Mouse (Mus musculus) kidney, postnatal 10 days (tissue): ENCODE results near the gene Dnlz.
"Not testable (repeated sequence)": the region's sequence is repeated elsewhere in the genome, so short reads cannot be mapped to it uniquely, and the experiment has no call there.

ENCODE experiments used
- DNase-seq: peaks from one replicate; pipeline ENCODE4 v3.0.0; 2021; ENCODE audit warnings: mixed read lengths

The Dnlz gene

DNA sequence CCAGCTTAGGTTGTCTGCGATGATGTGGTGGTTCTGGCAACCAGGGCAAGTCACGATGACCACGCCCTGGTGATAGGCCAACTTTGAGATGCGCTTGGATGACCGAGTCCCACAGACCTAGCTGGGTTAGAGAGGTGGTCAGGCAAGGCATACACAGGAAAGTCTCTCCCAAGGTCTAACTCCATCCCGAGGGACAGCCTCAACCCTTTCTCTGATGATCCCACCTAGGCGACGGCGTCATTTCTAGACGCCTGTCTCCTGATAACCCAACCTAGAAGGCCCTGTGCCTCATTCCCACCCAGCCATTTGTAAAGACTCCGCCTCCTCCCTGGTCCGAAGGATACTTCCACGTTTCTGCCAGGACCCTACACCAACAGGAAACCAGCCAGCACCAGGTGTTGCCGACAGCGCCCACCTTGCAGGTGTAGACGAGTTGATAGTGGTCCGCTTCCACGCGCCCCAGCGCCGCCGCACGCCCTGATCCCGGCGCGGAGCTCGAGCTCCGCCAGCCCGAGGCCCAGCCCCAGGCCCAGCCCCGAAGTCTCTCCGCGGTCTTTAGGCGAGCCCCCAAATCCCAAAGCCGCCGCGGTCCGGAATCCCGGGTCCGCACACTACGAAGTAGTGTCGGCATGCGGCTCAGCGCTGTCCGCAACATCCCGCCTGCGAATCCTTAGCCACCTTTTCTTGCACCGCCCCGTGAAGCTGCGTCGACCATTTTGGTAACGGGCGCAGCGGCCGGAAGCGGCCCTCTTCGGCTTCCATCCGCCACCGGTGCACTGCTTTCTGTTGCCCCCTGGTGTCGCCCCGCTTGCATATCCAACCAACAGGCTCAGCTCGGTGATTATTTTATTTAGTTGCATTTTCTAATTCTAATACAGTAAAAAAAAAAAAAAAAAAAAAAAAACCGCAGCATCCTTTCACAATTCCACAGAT lies at the start of gene Dnlz:
TSS of gene Dnlz (minus strand) at position 753 of the 933 bp plus-strand sequence.
- peak; percentile 97 for DNase-seq

- no peak for DNase-seq
Observed at GRCm38 (mm10) chr2:26401023-26401422, 49.1 kb upstream of the Dnlz start.

GRCm38 (mm10) chr2:26400296-26400695 lies 48.4 kb upstream of the Dnlz start:
- DNase-seq, result no peak

DNA sequence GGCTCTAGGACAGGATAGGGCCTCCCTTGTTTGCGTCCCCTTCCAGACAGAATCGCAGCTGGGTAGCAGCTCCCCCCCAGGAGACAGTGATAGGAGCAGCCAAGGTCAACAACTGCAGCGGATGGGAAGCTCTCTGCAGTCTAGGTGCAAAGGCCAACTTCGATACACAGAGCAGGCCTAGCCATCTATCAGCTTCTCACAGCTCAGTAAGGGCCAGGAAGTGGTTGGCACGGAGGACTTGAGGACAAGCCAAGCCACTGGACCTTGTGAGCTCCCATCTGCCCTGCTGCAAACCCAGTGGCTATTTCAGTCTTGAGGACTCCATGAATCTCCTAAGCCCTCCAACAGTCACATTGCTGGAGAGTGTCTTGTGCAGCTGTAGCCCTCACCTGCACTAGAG lies 47.7 kb upstream of the Dnlz start:
- DNase-seq, result no peak

DNA sequence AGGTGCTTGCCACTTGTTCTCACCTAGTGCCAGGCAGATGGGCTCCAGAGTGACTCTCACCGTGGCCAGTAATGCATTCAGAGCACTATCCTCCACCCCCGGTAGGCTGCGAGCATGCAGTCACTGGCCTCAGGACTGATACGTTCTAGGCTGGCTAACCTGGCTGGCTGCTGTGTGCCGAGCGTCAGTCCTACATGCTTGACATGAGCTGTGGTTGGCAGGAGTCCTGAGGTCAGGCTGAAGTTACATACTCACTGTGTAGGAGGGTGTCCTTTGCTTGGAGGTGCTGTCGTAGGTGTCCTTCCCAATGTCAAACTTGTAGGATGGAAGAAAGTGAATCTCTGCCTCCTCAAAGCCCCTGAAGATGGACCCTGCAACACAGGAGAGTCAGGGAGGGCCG lies 47.1 kb upstream of the Dnlz start:
- DNase-seq, result no peak

- DNase-seq, result no peak
Observed at GRCm38 (mm10) chr2:26391617-26392016, 39.7 kb upstream of the Dnlz start.

DNA sequence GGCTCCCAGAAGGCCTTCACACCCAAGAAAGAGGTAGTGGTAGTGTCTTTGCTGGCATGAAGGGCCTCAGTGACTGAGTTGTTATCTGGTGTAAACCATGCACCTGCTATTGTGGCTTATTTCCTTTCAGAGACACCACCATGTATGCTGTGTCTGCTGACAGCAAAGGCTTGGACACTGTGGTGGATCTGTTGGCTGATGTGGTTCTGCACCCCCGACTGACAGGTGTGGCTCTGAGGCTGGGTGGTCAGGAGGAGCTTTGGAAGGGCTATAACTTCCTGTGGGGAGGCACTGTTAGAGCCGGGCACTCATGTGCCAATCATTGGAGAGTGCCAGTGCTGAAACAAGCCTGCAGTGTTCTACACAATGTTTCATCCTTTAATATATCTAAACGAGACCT lies 39.0 kb upstream of the Dnlz start:
- DNase-seq, result no peak

- DNase-seq, result peak; percentile 94
Observed at GRCm38 (mm10) chr2:26389154-26389690, 37.3 kb upstream of the Dnlz start, which contains the start of the genes Entr1 and Pmpca. Gene Entr1 (minus strand): TSS chr2:26389316. Gene Pmpca (plus strand): TSS chr2:26389339.

DNA sequence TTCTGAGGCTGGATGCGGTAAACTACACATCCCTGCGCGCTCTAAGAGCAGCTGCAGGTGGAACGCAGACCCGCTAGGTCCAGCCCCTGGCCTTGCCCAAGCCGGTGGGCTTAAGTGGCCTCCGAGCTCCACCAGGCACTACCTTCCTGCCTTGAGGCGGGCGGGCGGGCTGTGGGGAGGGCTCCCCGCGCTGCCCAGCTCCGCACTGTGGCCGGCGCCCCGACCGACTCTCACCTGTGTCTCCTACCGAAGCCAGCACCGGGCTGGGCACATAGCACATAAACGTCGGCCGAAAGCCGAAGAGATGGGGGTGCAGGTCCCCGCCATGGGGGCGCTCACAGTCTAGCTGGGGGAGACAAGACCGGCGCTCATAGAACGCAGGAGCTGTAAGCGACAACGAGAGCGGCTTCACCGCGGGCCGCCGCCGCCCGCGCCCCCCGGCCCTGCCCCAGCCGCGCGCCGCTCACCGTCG lies 36.8 kb upstream of the Dnlz start:
- peak; percentile 50 for DNase-seq

- DNase-seq, result no peak
Observed at GRCm38 (mm10) chr2:26387713-26388112, 35.8 kb upstream of the Dnlz start.

DNA sequence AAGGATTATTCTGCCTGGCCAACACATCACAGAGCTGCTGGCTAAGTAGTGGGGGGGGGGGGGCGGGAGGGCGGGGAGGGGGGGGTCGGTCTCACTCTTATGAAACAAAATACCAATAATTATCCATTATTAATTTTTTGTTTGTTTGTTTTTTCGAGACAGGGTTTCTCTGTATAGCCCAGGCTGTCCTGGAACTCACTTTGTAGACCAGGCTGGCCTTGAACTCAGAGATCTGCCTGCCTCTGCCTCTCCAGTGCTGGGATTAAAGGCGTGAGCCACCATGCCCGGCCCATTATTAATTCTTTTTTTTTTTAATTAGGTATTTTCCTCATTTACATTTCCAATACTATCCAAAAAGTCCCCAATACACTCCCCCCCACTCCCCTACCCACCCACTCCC lies 29.0 kb upstream of the Dnlz start:
- DNase-seq, result not testable (repeated sequence)

DNA sequence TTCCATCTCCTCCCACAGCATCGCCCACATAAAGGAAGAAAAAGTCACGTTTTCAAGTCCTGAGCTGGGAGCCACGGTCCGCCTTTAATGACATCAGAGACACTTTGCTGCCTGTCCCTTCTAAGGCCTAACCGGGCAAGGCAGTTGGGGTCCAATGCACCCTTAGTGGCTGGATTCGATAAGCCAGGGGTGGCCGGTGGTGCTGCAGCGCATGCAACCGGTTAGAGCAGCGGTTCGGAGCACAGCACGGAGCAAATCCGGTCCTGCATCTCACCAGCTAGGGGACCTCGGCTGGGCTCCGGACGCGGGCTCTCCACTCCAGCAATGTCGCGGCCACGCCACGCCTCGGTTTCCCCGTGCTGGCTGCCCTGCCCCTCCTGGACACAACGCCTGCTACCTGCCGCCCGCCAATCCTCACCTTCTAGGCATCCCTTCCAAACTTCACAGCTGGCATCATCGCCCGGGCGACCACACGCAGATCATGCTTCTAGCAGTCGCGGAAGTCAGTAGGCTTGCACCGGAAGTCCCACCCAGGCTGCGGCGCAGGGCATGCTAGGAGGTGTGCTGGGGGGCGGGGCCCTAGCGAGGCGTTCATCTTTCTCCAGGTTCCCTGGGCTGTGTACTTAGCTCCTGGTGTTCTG lies 28.3 kb upstream of the Dnlz start, which contains the start of gene Snapc4:
TSS of gene Snapc4 (minus strand) at position 523 of the 641 bp plus-strand sequence.
- peak; percentile 91 for DNase-seq

- DNase-seq, result no peak
Observed at GRCm38 (mm10) chr2:26372396-26372795, 20.5 kb upstream of the Dnlz start.

DNA sequence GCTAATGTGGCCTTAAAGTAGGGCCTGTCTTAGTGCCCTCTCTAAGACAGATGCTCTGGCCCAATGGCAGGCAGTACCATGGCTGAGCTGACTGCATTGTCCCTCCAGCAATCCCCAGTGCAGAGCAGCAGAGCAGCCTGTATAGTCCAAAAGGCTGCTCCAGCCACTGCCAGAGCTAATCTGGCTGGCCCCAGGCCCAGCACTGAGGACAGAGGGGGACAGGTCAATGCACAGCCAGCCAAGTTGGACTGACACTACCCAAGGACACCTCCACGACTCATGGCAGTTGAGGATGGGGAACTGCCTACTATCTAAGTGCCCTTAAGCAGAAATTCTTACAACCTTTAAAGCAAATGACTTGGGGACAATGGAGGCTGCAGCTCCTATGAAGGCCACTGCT lies 16.7 kb upstream of the Dnlz start:
- DNase-seq, result no peak

- DNase-seq, result no peak
Observed at GRCm38 (mm10) chr2:26367911-26368310, 16.0 kb upstream of the Dnlz start.

- DNase-seq, result peak; percentile 87
Observed at GRCm38 (mm10) chr2:26364738-26365465, 13.0 kb upstream of the Dnlz start.

DNA sequence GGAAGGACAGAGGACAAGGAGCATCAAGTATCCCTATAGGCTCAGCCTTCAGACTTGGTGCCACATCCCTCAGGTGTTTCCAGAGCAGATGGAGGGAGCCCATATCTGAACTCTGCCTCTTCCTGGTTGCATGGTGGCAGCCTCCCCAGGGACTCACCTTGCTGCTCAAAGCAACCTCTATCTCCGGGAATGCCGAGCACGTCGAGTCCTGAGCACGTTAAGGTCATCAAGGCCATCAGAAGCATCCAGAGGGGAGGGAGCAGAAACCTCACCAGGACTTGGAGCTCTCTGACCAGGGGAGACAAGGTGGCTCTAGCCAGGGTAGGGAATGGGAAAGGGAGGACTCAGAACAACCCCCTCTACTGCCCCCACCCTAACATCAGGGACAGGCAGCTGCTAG lies 11.6 kb upstream of the Dnlz start:
- DNase-seq, result peak; percentile 6

DNA sequence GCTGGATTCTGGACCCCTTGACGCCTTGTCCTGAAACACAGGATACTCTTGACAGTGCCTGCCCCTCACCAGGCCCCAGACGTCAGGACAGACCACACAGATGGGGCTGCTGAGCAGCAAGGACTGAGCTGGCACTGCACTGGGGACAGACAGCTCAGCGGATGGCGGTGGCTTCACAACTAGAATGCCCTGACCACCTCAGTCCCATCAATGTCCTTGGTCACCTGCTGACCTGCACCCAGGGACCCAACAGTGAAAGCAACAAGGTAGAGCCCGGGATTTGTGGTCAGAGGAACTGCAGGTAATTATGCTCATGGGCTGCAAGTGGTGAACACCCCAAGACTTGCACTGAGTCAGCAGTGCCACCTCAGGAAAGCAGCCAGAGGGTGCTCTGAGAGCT lies 11.1 kb upstream of the Dnlz start:
- DNase-seq, result peak; percentile 4

GRCm38 (mm10) chr2:26360772-26361171 lies 8.9 kb upstream of the Dnlz start, which contains the start of gene Card9:
Gene Card9 (minus strand): TSS chr2:26360918.
- peak; percentile 10 for DNase-seq

DNA sequence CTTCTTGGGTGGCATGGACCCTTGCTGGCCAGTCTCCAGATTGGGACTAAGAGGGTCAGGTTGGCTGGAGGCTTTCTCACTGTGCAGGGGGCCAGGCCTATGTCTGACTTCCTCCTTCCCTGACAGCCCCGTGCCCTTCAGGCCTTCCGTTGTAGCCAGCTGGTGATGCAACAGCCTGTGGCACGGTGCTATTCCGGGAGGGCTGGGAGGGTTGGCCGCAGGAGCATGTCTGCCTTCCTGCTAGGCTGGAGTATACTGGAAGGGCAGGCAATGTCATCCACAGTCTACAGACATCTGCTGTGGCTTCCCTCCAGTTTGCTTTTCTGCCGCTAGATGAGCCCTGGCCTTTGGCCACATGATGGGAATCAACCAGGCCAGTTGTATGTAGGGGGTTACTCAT lies 8.1 kb upstream of the Dnlz start:
- DNase-seq, result peak; percentile 27

DNA sequence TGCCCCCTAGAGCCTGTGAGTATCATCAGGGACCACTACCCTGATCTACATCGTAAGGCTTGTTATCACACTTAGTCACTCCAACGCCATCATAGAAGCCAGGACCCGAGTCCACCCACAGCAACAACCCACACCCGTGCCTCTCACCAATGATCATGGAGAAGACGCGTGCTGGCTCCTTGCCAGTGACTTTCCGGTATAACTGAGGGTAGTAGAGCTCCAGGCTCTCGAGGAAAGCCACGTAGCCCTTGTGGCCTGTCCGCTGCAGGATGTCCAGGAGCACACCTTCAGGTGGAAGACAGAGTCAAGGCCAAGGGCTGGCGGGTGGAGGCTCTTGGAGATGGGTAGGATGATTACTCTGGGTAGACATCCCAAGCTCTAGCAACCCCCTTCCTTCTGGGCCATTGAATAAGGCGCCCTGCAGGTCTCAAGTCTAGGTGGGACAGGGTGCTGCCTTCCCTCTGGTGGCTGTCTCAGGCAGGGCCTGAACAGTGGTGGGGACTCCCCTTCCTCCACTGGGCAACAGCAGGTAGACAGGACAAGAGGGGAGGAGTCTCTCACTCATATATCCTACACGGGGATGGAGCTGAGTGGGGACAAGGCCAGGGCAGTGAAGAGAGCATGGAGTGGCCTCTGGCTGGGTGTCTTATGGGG lies 6.9 kb upstream of the Dnlz start:
- peak; percentile 23 for DNase-seq

DNA sequence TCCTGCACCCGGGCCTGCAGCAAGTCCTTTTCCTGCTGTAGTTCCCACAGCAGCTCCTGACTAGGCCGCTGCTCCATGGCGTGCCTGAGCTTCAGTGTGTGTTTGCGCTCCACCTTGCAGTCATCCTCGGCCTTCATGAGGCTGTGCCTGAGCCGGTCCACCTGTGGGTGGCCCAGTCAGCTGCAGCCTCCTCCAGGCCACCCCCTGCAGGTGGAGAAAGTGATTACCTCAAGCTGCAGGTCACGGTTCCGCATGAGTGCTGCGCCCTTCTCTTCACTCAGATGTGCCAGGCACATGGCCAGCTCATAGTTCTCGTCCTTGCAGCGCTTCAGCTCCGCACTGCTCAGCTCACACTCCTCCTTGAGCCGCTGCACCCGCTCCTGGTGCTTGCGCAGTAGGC lies 5.6 kb upstream of the Dnlz start:
- DNase-seq, result peak; percentile 81
